Mouse (Mus musculus) myocyte (in vitro differentiated cells): ENCODE measurements around the gene Vasn. TPM values are rescaled to one million over a fixed set of nuclear protein-coding genes. Genes with fewer than 3 reads are reported as not detected.
A peak's percentile ranks its signal among the peaks of the same experiment; 100 is the strongest.

Source experiments
- H3K27me3 ChIP-seq: one replicate; pipeline ENCODE4 v1.6.1; 2011; ENCODE audit not compliant: control insufficient read depth, insufficient read depth, insufficient read length
- H3K36me3 ChIP-seq: one replicate; pipeline ENCODE4 v1.6.1; 2011; ENCODE audit not compliant: control insufficient read depth, insufficient read depth
- H3K4me2 ChIP-seq: one replicate; pipeline ENCODE4 v1.6.1; 2011; ENCODE audit warnings: low read depth, control low read depth
- H3K4me3 ChIP-seq: one replicate; pipeline ENCODE4 v1.5.1; 2011; ENCODE audit warnings: mild to moderate bottlenecking, control low read depth, moderate library complexity
- H3K79me2 ChIP-seq: one replicate; pipeline ENCODE4 v1.6.1; 2011; ENCODE audit not compliant: control insufficient read depth, insufficient read depth
- H3ac ChIP-seq: one replicate; pipeline ENCODE4 v1.6.1; 2011; ENCODE audit not compliant: control insufficient read depth, insufficient read length
- CEBPB ChIP-seq: IDR thresholded peaks from 2 replicates; pipeline ENCODE4 v1.6.1; 2011; ENCODE audit warnings: mild to moderate bottlenecking, moderate library complexity; ENCODE audit not compliant: poor library complexity, insufficient read depth, severe bottlenecking
- E2F4 ChIP-seq: IDR thresholded peaks from one replicate; pipeline ENCODE4 v1.6.1; 2011; ENCODE audit warnings: mild to moderate bottlenecking, control low read depth, moderate library complexity; ENCODE audit not compliant: insufficient read depth
- MAX ChIP-seq: IDR thresholded peaks from one replicate; pipeline ENCODE4 v1.6.1; 2011; ENCODE audit warnings: low read depth, mild to moderate bottlenecking, control low read depth
- MYOD1 ChIP-seq, 3 experiments: IDR thresholded peaks; one replicate each; pipeline ENCODE4 v1.6.1; 2011; ENCODE audit warnings: control low read depth in 2 of 3, low read depth in 2 of 3, mild to moderate bottlenecking in 2 of 3, moderate library complexity in 1 of 3; ENCODE audit not compliant: insufficient read length in 2 of 3, control insufficient read depth in 1 of 3
- MYOG ChIP-seq, 3 experiments: IDR thresholded peaks; one replicate each; pipeline ENCODE4 v1.6.1; 2011; ENCODE audit warnings: control low read depth in 2 of 3, low read depth in 2 of 3, mild to moderate bottlenecking in 2 of 3; ENCODE audit not compliant: insufficient read length in 2 of 3, control insufficient read depth in 1 of 3, insufficient read depth in 1 of 3
- POLR2A ChIP-seq: IDR thresholded peaks from one replicate; pipeline ENCODE4 v1.6.1; 2011; ENCODE audit warnings: low read depth, mild to moderate bottlenecking, control low read depth, moderate library complexity; ENCODE audit not compliant: insufficient read length
- POLR2AphosphoS2 ChIP-seq: IDR thresholded peaks from one replicate; pipeline ENCODE4 v1.6.1; 2011; ENCODE audit warnings: low read depth, control low read depth; ENCODE audit not compliant: insufficient read length
- REST ChIP-seq: IDR thresholded peaks from one replicate; pipeline ENCODE4 v1.6.1; 2011; ENCODE audit warnings: mild to moderate bottlenecking, control low read depth, moderate library complexity; ENCODE audit not compliant: insufficient read depth, insufficient read length
- SRF ChIP-seq: IDR thresholded peaks from one replicate; pipeline ENCODE4 v1.6.1; 2011; ENCODE audit warnings: low read depth; ENCODE audit not compliant: control insufficient read depth, insufficient read length
- TCF12 ChIP-seq: IDR thresholded peaks from one replicate; pipeline ENCODE4 v1.6.1; 2011; ENCODE audit warnings: mild to moderate bottlenecking, control low read depth; ENCODE audit not compliant: poor library complexity, insufficient read depth, severe bottlenecking
- TCF3 ChIP-seq: IDR thresholded peaks from one replicate; pipeline ENCODE4 v1.6.1; 2011; ENCODE audit warnings: low read depth, control low read depth; ENCODE audit not compliant: insufficient read length
- USF1 ChIP-seq: IDR thresholded peaks from one replicate; pipeline ENCODE4 v1.6.1; 2011; ENCODE audit warnings: low read depth, mild to moderate bottlenecking, control low read depth, moderate library complexity
- polyA plus RNA-seq: library from polyadenylated mRNA; unstranded; fragments of >200 nt; fragmentation: generic; extraction: Trizol; gene quantifications from one replicate; pipeline ENCODE4 v1.2.1, GENCODE M21; 2012; ENCODE audit warnings: missing spikeins

Gene Vasn
- polyA plus RNA-seq, 1 experiment, result 34.7 TPM

GRCm38 (mm10) chr16:4646831-4647230 lies 7.1 kb downstream of the Vasn start:
- H3K27me3 ChIP-seq, result no peaks in the 10 kb centered on the region
- H3K4me2 ChIP-seq, result peak overlapping the region; percentile 64
- peaks cover 9% of the 10 kb centered on the region for H3K36me3 ChIP-seq
- H3ac ChIP-seq, result no peak overlapping the region
- H3K79me2 ChIP-seq, result peaks cover 71% of the 10 kb centered on the region
- TF ChIP-seq POLR2AphosphoS2 (peak; percentile 30), TCF3 (no peak)
- H3K4me3 ChIP-seq, result no peak overlapping the region

- Histone ChIP-seq H3K4me2 (peak overlapping the region; percentile 64), H3K4me3 (no peak overlapping the region), H3K36me3 (peaks cover 18% of the 10 kb centered on the region), H3ac (no peak overlapping the region), H3K79me2 (peaks cover 63% of the 10 kb centered on the region), H3K27me3 (no peaks in the 10 kb centered on the region)
- TF ChIP-seq REST (no peak), MYOG (IDR thresholded peaks at IDR 0.05; ENCODE audit: control insufficient read depth in 1 of 3, insufficient read depth in 1 of 3, insufficient read length in 2 of 3, low read depth in 2 of 3) (no peak), MYOD1 (IDR thresholded peaks at IDR 0.05; ENCODE audit: control insufficient read depth in 1 of 3, insufficient read length in 2 of 3, low read depth in 2 of 3) (no peak), MAX (no peak), POLR2AphosphoS2 (peak; percentile 8), CEBPB (no peak), SRF (no peak), TCF12 (no peak), POLR2A (no peak), E2F4 (no peak), TCF3 (no peak), USF1 (peak; percentile 13)
These were observed 8.0 kb downstream of the Vasn start for GRCm38 (mm10) chr16:4647651-4648141.

- Histone ChIP-seq H3K4me3 (no peak overlapping the region), H3ac (no peak overlapping the region)
These were observed 8.8 kb downstream of the Vasn start for GRCm38 (mm10) chr16:4648416-4649023.

GRCm38 (mm10) chr16:4649211-4649610 lies 9.5 kb downstream of the Vasn start:
- peaks cover 30% of the 10 kb centered on the region for H3K36me3 ChIP-seq
- H3ac ChIP-seq, result no peak overlapping the region
- H3K27me3 ChIP-seq, result no peaks in the 10 kb centered on the region
- H3K4me3 ChIP-seq, result no peak overlapping the region
- H3K4me2 ChIP-seq, result no peak overlapping the region
- TF ChIP-seq TCF12 (no peak), POLR2AphosphoS2 (peak; percentile 39)
- peaks cover 55% of the 10 kb centered on the region for H3K79me2 ChIP-seq

More at GRCm38 (mm10) chr16:4648416-4649023, 8.8 kb downstream of the Vasn start:
- TF ChIP-seq USF1, result no peak
- TF ChIP-seq POLR2AphosphoS2, result no peak
- no peak for TF ChIP-seq SRF
- TF ChIP-seq MYOG (IDR thresholded peaks at IDR 0.05; ENCODE audit: control insufficient read depth in 1 of 3, insufficient read depth in 1 of 3, insufficient read length in 2 of 3, low read depth in 2 of 3), result peak in 1 of 3 experiments; percentile 17
- TF ChIP-seq TCF12, result no peak
- no peak for TF ChIP-seq MYOD1 (IDR thresholded peaks at IDR 0.05; ENCODE audit: control insufficient read depth in 1 of 3, insufficient read length in 2 of 3, low read depth in 2 of 3)
- peaks cover 23% of the 10 kb centered on the region for H3K36me3 ChIP-seq
- H3K4me2 ChIP-seq, result peak overlapping the region; percentile 64
- no peaks in the 10 kb centered on the region for H3K27me3 ChIP-seq
- peaks cover 55% of the 10 kb centered on the region for H3K79me2 ChIP-seq

GRCm38 (mm10) chr16:4649692-4650091 lies 10.0 kb downstream of the Vasn start:
- H3ac ChIP-seq, result no peak overlapping the region
- no peaks in the 10 kb centered on the region for H3K27me3 ChIP-seq
- TF ChIP-seq MYOD1 (IDR thresholded peaks at IDR 0.05; ENCODE audit: control insufficient read depth in 1 of 3, insufficient read length in 2 of 3, low read depth in 2 of 3) (no peak), MAX (no peak), POLR2AphosphoS2 (no peak), USF1 (no peak), SRF (no peak), CEBPB (no peak), TCF3 (no peak), MYOG (IDR thresholded peaks at IDR 0.05; ENCODE audit: control insufficient read depth in 1 of 3, insufficient read depth in 1 of 3, insufficient read length in 2 of 3, low read depth in 2 of 3) (no peak), TCF12 (no peak)
- H3K79me2 ChIP-seq, result peaks cover 50% of the 10 kb centered on the region
- H3K4me3 ChIP-seq, result no peak overlapping the region
- peaks cover 34% of the 10 kb centered on the region for H3K36me3 ChIP-seq
- H3K4me2 ChIP-seq, result no peak overlapping the region
